Mouse (Mus musculus): Measurements from ENCODE around the gene Phkb. TPM values are rescaled to one million over a fixed set of nuclear protein-coding genes. Genes with fewer than 3 reads are reported as not detected.

Gene Phkb
- total and polyA plus RNA-seq, 2 experiments from 2014 or later = 21.3 to 30.9 TPM

- ATAC-seq (no peak), DNase-seq (no peak)
- Histone ChIP-seq H3K27ac (ENCODE audit: low read depth, low read length) (no peak overlapping the region), H3K4me3 (ENCODE audit: low read depth, low read length) (no peak overlapping the region), H3K9me3 (ENCODE audit: low read length) (no peaks in the 10 kb centered on the region), H3K36me3 (ENCODE audit: insufficient read depth) (no peaks in the 10 kb centered on the region), H3K4me1 (ENCODE audit: insufficient read depth) (no peaks in the 10 kb centered on the region), H3K4me2 (ENCODE audit: low read depth) (no peak overlapping the region), H3K9ac (no peak overlapping the region), H3K27me3 (ENCODE audit: insufficient read depth, low read length) (no peaks in the 10 kb centered on the region)
- WGBS = 97% methylated on average over 7 of the region's 7 CpGs
- no peak for TF ChIP-seq CTCF (IDR thresholded peaks at IDR 0.05; ENCODE audit: low read depth)
Measured at GRCm38 (mm10) chr8:85879624-85880023, 38.9 kb downstream of the Phkb start.

GRCm38 (mm10) chr8:85884811-85885210 is 44.1 kb downstream of the Phkb start:
- Histone ChIP-seq H3K4me3 (ENCODE audit: low read depth, low read length) (no peak overlapping the region), H3K36me3 (ENCODE audit: insufficient read depth) (no peaks in the 10 kb centered on the region), H3K4me1 (ENCODE audit: insufficient read depth) (no peaks in the 10 kb centered on the region), H3K27me3 (ENCODE audit: insufficient read depth, low read length) (no peaks in the 10 kb centered on the region), H3K4me2 (ENCODE audit: low read depth) (no peak overlapping the region), H3K9ac (no peak overlapping the region), H3K27ac (ENCODE audit: low read depth, low read length) (no peak overlapping the region), H3K9me3 (ENCODE audit: low read length) (no peaks in the 10 kb centered on the region)
- WGBS = 94% methylated on average over 3 of the region's 3 CpGs
- ATAC-seq (no peak), DNase-seq (no peak)
- no peak for TF ChIP-seq CTCF (IDR thresholded peaks at IDR 0.05; ENCODE audit: low read depth)

GRCm38 (mm10) chr8:85897636-85898035 is 56.9 kb downstream of the Phkb start:
- no peak overlapping the region for H3K9ac ChIP-seq
- H3K9me3 ChIP-seq (ENCODE audit: low read length) = no peaks in the 10 kb centered on the region
- no peaks in the 10 kb centered on the region for H3K4me1 ChIP-seq (ENCODE audit: insufficient read depth)
- ATAC-seq (no peak), DNase-seq (no peak)
- H3K4me2 ChIP-seq (ENCODE audit: low read depth) = no peak overlapping the region
- H3K27ac ChIP-seq (ENCODE audit: low read depth, low read length) = no peak overlapping the region
- H3K27me3 ChIP-seq (ENCODE audit: insufficient read depth, low read length) = no peaks in the 10 kb centered on the region
- no peak overlapping the region for H3K4me3 ChIP-seq (ENCODE audit: low read depth, low read length)
- WGBS = 93% methylated on average over 2 of the region's 2 CpGs
- H3K36me3 ChIP-seq (ENCODE audit: insufficient read depth) = no peaks in the 10 kb centered on the region; the same call in 1 of the 2 replicates
- TF ChIP-seq CTCF (IDR thresholded peaks at IDR 0.05; ENCODE audit: low read depth) = no peak

GRCm38 (mm10) chr8:85924991-85925390 is 84.2 kb downstream of the Phkb start:
- DNase-seq (no peak), ATAC-seq (no peak)
- Histone ChIP-seq H3K9me3 (ENCODE audit: low read length) (no peaks in the 10 kb centered on the region), H3K4me3 (ENCODE audit: low read depth, low read length) (no peak overlapping the region), H3K27me3 (ENCODE audit: insufficient read depth, low read length) (no peaks in the 10 kb centered on the region), H3K4me2 (ENCODE audit: low read depth) (no peak overlapping the region), H3K9ac (no peak overlapping the region), H3K27ac (ENCODE audit: low read depth, low read length) (no peak overlapping the region), H3K36me3 (ENCODE audit: insufficient read depth) (no peaks in the 10 kb centered on the region), H3K4me1 (ENCODE audit: insufficient read depth) (no peaks in the 10 kb centered on the region)
- TF ChIP-seq CTCF (IDR thresholded peaks at IDR 0.05; ENCODE audit: low read depth) = no peak

- Histone ChIP-seq H3K9ac (no peak overlapping the region), H3K27me3 (ENCODE audit: insufficient read depth, low read length) (no peaks in the 10 kb centered on the region), H3K4me3 (ENCODE audit: low read depth, low read length) (no peak overlapping the region), H3K27ac (ENCODE audit: low read depth, low read length) (peak overlapping the region; percentile 6; the same call in 1 of the 2 replicates), H3K9me3 (ENCODE audit: low read length) (no peaks in the 10 kb centered on the region), H3K36me3 (ENCODE audit: insufficient read depth) (no peaks in the 10 kb centered on the region), H3K4me1 (ENCODE audit: insufficient read depth) (no peaks in the 10 kb centered on the region), H3K4me2 (ENCODE audit: low read depth) (no peak overlapping the region)
- no peak for TF ChIP-seq CTCF (IDR thresholded peaks at IDR 0.05; ENCODE audit: low read depth)
- no peak for DNase-seq
- 81% methylated on average over 1 of the region's 1 CpGs for WGBS
- ATAC-seq = peak; percentile 36
Measured at GRCm38 (mm10) chr8:85925574-85925973, 84.8 kb downstream of the Phkb start.

- Histone ChIP-seq H3K27ac (ENCODE audit: low read depth, low read length) (peak overlapping the region; percentile 6; the same call in 1 of the 2 replicates), H3K4me3 (ENCODE audit: low read depth, low read length) (no peak overlapping the region), H3K4me2 (ENCODE audit: low read depth) (no peak overlapping the region), H3K9me3 (ENCODE audit: low read length) (no peaks in the 10 kb centered on the region), H3K27me3 (ENCODE audit: insufficient read depth, low read length) (no peaks in the 10 kb centered on the region), H3K36me3 (ENCODE audit: insufficient read depth) (no peaks in the 10 kb centered on the region), H3K9ac (no peak overlapping the region), H3K4me1 (ENCODE audit: insufficient read depth) (no peaks in the 10 kb centered on the region)
- 61% methylated on average over 3 of the region's 3 CpGs for WGBS
- ATAC-seq (peak; percentile 78), DNase-seq (peak; percentile 21)
- no peak for TF ChIP-seq CTCF (IDR thresholded peaks at IDR 0.05; ENCODE audit: low read depth)
Measured at GRCm38 (mm10) chr8:85926107-85926506, 85.3 kb downstream of the Phkb start.

GRCm38 (mm10) chr8:85936148-85936547 is 95.4 kb downstream of the Phkb start:
- Histone ChIP-seq H3K27me3 (ENCODE audit: insufficient read depth, low read length) (no peaks in the 10 kb centered on the region), H3K9ac (no peak overlapping the region), H3K36me3 (ENCODE audit: insufficient read depth) (no peaks in the 10 kb centered on the region), H3K4me3 (ENCODE audit: low read depth, low read length) (no peak overlapping the region), H3K27ac (ENCODE audit: low read depth, low read length) (no peak overlapping the region), H3K4me1 (ENCODE audit: insufficient read depth) (no peaks in the 10 kb centered on the region), H3K9me3 (ENCODE audit: low read length) (no peaks in the 10 kb centered on the region), H3K4me2 (ENCODE audit: low read depth) (no peak overlapping the region)
- 95% methylated on average over 5 of the region's 5 CpGs for WGBS
- no peak for TF ChIP-seq CTCF (IDR thresholded peaks at IDR 0.05; ENCODE audit: low read depth)
- no peak for ATAC-seq
- no peak for DNase-seq

GRCm38 (mm10) chr8:85937343-85937742 is 96.6 kb downstream of the Phkb start:
- Histone ChIP-seq H3K9me3 (ENCODE audit: low read length) (no peaks in the 10 kb centered on the region), H3K4me2 (ENCODE audit: low read depth) (no peak overlapping the region), H3K4me3 (ENCODE audit: low read depth, low read length) (no peak overlapping the region), H3K27ac (ENCODE audit: low read depth, low read length) (no peak overlapping the region), H3K4me1 (ENCODE audit: insufficient read depth) (no peaks in the 10 kb centered on the region), H3K27me3 (ENCODE audit: insufficient read depth, low read length) (no peaks in the 10 kb centered on the region), H3K9ac (no peak overlapping the region), H3K36me3 (ENCODE audit: insufficient read depth) (no peaks in the 10 kb centered on the region)
- ATAC-seq (no peak), DNase-seq (no peak)
- TF ChIP-seq CTCF (IDR thresholded peaks at IDR 0.05; ENCODE audit: low read depth) = no peak
- WGBS = 84% methylated on average over 7 of the region's 7 CpGs

Data from forebrain, postnatal 0 days (tissue).